Mouse (Mus musculus) embryonic fibroblast, embryonic 13.5 days (primary cell): Measurements from ENCODE around the gene Kcnk3.

Experiments used
- CTCF ChIP-seq: IDR thresholded peaks from 2 replicates; pipeline ENCODE4 v1.5.1; 2011; ENCODE audit warnings: mild to moderate bottlenecking, control low read depth, low read length, moderate library complexity, borderline replicate concordance; ENCODE audit not compliant: insufficient read depth
- POLR2A ChIP-seq: IDR thresholded peaks from 2 replicates; pipeline ENCODE4 v1.6.1; 2011; ENCODE audit warnings: low read depth, mild to moderate bottlenecking, control low read depth, low read length, moderate library complexity

DNA sequence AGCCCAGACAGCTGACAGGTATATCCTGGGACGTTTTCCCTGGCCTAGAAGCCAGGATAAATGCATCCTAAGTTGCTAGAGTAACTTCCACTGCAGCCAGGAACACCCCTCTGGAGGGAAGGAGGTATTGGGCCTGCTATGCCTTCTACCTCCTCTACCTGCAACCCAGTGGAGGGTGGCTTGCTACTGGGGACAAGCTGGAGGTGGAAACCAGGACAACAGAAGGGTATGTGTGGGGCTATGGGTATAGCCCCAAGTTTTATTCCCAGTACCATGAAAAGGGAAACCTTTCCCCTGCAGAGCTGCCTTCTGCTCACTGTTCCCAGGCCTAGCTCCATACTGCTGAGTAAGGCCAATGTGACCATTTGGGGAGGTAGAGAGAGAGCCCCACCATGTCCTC, 36.3 kb downstream of the Kcnk3 start:
- no peak for TF ChIP-seq POLR2A
- TF ChIP-seq CTCF = no peak
